Mouse (Mus musculus): Measurements from ENCODE around the gene Kif17. TPM values are rescaled to one million over a fixed set of nuclear protein-coding genes. Genes with fewer than 3 reads are reported as not detected.

Gene Kif17
- under 1 TPM; 0.04 to 0.37 TPM for polyA plus RNA-seq (2012; fragmentation: generic; extraction: Trizol)

GRCm38 (mm10) chr4:138250088-138250960 is at the start of gene Kif17, which contains the start of gene Sh2d5:
Gene Kif17, plus strand, starts transcription at chr4:138250435.
Gene Sh2d5, plus strand, starts transcription at chr4:138250403.

DNA sequence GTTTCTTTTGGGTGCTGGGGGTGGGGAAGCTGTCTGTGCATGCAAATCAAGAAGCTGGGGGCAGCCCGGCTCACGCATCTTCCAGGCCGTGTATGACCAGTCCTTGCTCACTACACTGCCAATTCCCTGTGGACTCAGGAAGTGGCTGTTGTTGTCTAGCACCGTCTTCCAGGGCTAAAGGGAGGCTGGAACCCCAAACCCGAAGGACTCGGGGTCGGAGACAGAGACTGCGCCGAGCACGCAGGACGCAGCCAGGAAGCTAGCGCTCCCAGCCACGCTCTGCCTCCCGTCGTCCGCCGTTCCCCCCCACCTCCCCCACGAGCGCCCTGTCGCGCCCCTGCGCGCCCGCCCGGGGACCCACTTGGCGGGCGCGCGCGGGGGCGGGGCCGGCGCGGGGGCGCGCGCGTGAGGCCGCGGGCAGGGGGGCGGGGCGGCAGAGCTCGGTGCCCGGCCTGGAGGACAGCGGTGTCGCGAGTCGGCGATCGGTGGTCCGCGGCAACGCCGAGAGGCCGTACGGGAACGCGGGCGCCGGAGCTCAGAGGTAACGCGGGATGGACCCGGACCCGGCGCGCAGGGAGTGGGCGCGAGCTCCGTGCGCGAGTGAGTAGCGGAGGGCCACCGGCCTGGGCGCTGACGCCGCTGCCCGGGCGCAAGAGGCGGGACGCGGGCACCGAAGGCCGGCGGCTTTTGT is 33.9 kb upstream of the Kif17 start, which contains the start of gene Hp1bp3:
Hp1bp3 (plus strand) TSS at position 97 of the 691 bp plus-strand sequence.

DNA sequence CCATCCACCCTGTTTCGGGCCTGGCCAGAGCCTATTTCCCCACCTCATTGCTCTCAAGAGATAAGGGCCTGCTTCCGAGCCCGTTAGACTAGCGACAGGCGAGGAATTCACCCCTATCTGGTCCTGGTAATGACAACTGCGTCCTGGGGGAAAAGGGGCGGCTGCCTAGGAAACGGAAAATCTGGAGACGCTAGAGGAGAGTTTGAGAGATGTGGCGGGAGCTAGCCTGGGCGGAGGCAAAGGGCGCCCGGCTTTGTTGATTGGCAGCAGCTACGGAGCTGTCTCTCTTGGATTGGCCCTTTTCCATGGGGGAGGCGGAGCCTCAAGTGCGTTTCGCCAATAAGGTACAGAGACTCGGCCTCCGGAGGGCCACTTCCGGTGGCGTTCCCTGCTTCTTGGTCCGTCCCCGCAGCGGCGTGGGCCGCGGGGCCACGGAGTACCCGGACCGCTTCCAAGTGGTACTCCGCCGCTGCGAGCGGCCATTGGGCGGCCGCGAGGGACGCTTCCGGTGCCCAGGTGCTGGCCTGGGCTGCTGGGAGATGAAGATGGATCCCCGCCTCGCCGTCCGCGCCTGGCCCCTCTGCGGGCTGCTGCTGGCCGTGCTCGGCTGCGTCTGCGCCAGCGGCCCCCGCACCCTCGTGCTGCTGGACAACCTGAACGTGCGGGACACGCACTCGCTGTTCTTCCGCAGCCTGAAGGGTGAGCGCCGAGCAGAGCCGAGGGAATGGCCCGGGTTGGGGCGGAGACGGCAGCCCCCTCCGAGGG is 54.3 kb downstream of the Kif17 start, which contains the start of gene Ddost:
Ddost (plus strand) TSS at position 391 of the 765 bp plus-strand sequence.

GRCm38 (mm10) chr4:138326077-138326695 is 76.0 kb downstream of the Kif17 start, which contains the start of gene Pink1:
Gene Pink1, minus strand, starts transcription at chr4:138326307.

Other genes starting within 250 kb of the Kif17 start
- 10 to 100 TPM in 1 of 2 experiments, 1 to 10 TPM in 1; 9.9 to 69.8 TPM for gene Hp1bp3, start 34.1 kb upstream of the Kif17 start, polyA plus RNA-seq (2012; fragmentation: generic; extraction: Trizol)
- under 1 TPM; 0.06 to 0.35 TPM for gene Sh2d5, start within 50 bp of the Kif17 start, polyA plus RNA-seq (2012; fragmentation: generic; extraction: Trizol)
- 100 to 1,000 TPM; 147 to 257 TPM for gene Ddost, start 54.3 kb downstream of the Kif17 start, polyA plus RNA-seq (2012; fragmentation: generic; extraction: Trizol)
- 10 to 100 TPM; 19.0 to 74.3 TPM for gene Pink1, start 75.9 kb downstream of the Kif17 start, polyA plus RNA-seq (2012; fragmentation: generic; extraction: Trizol)
- gene Cda, start 117.6 kb downstream of the Kif17 start, polyA plus RNA-seq (2012; fragmentation: generic; extraction: Trizol) = 10 to 100 TPM; 64.5 to 81.4 TPM
- not detected for gene Fam43b, start 146.1 kb downstream of the Kif17 start, polyA plus RNA-seq (2012; fragmentation: generic; extraction: Trizol)
- 10 to 100 TPM; 15.4 to 17.9 TPM for gene Mul1, start 184.2 kb downstream of the Kif17 start, polyA plus RNA-seq (2012; fragmentation: generic; extraction: Trizol)
- under 1 TPM; 0.05 to 0.34 TPM for gene Camk2n1, start 203.9 kb downstream of the Kif17 start, polyA plus RNA-seq (2012; fragmentation: generic; extraction: Trizol)